Mouse (Mus musculus) frontal cortex, postnatal 25 days (tissue): ENCODE measurements around the gene Mturn.

Experiments
- DNase-seq, 2 experiments: peaks; one replicate each; pipeline ENCODE4 v3.0.0; 2022; ENCODE audit warnings: low spot score in 2 of 2

The Mturn gene

GRCm38 (mm10) chr6:54680891-54681745, at the start of gene Mturn:
TSS of gene Mturn (plus strand) at chr6:54681624.
- peak; percentile 90 to 96 for DNase-seq

DNA sequence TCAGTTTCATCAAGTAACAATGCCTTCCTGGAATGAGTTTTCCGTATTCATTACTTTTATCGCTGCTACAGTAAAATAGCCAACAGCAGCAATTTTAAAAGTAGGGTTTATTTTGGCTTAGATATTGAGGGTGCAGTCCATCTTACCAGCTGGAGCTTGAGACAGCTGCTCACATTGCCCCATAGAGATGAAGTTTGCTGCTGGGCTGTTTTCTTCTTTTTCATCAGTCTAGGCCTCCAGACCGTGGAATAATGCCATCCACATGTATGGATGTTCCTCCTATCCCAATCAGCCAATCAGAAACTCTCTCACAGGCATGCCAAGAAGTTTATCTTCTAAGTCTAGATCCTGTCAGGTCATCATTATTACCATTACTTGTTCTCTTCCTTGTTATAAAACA, 41.5 kb upstream of the Mturn start:
- no peak for DNase-seq

DNA sequence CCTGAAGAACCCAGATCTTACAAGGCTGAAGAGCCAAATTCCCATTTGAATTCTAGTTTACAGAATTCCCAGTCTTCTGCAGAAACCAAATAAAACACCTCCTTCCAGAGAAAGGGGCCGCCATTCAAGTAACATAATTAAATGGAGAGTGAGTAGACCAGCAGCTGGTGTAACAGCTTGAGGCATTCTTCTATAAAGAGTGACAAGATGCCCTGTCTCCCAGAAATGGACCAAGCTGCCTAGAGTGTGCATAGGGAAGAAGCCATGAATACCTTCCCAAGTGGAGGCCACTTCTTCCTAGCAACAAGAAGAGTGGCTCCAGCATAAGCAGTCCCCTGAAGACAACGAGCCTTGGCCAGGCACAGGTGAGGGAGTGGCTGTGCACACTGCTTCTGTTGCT, 39.5 kb upstream of the Mturn start:
- DNase-seq: no peak

GRCm38 (mm10) chr6:54643181-54643580, 38.2 kb upstream of the Mturn start:
- DNase-seq: no peak

DNA sequence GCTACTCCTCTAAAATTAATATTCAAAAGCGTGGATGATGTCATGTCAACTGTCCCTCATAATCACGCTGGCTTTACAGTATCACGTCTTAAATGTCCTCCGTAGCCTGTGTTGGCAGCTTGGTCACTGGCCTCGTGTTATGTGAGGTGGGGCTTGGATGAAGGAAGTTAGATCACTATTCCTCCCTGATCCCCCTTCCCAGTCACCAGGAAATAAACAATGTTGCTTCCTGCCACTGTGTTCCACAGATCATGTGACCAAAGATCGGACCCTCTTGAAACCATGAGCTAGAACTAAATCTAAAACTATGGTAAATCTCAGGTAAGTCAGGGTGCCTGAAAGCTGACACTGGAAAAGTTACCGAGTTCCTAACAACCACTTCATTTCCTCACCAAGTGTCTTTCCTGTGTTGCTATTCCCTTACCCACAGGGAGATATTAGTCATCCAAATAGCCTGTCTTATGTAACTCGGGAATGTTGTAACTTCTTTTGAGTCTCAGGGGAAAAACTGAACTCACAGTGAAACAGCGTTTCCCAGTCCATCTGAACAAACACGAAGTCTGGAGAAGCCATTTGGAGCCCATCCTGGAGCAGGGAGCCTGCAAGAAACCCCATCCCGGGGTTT, 25.8 kb upstream of the Mturn start:
- no peak for DNase-seq

- DNase-seq: no peak
Observed at GRCm38 (mm10) chr6:54657861-54658260, 23.6 kb upstream of the Mturn start.

- no peak for DNase-seq
Observed at GRCm38 (mm10) chr6:54669868-54670267, 11.6 kb upstream of the Mturn start.

DNA sequence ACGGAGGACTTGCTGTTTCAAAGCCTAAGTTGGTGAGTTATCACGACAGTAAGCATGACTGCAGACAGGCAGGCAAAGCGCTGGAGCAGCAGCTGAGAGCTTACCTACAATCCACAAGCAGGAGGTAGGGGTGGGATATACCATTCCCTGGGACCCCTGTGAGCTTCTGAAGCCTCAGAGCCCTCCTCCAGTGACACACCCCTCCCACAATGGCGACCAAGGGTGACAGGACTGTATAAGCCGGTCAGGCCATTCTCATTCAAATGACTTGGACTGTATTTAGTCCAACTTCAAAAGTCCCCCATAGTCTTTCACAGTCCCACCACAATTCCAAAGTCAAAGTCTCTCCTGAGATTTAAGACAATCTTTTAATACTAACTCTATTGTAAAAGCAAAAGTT, 8.5 kb upstream of the Mturn start:
- DNase-seq: no peak

GRCm38 (mm10) chr6:54679686-54680085, 1.7 kb upstream of the Mturn start:
- no peak for DNase-seq

GRCm38 (mm10) chr6:54681746-54682428, 463 bp downstream of the Mturn start:
- no peak for DNase-seq

- no peak for DNase-seq
Observed at GRCm38 (mm10) chr6:54684085-54684484, 2.7 kb downstream of the Mturn start.

- DNase-seq: no peak
Observed at GRCm38 (mm10) chr6:54685103-54685502, 3.7 kb downstream of the Mturn start.

DNA sequence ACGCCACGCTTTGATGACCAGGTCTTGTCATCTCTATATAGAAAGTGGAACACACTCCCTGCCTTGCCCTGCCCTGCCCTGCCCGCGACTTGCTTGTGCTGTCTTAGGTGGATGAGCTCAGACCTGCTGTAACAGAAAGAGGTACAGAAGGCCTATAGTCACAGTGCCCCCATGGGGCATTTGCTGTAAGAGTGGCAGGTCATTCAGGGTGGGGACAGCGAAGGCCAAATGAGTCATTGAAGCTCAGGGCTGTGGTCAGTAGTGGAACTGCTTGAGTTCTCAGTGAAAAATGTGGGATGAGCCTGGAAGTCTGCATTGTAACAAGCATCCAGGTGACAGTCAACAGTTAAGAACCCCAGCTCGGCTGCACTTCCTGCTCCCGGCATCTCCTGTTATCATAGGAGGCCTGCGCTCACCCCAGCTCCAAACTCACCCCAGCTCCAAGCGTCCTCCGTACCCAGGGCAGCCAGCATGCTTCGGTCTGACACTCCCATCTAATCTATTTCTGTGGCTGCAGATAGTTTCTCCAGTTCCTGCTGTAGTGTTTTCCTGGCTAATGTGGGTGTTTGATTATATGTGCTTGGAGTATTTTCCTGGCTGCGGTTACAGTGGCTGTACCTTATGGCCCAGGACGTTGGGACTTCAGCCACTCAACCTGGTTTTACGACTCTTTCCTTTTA, 4.4 kb downstream of the Mturn start:
- no peak for DNase-seq

DNA sequence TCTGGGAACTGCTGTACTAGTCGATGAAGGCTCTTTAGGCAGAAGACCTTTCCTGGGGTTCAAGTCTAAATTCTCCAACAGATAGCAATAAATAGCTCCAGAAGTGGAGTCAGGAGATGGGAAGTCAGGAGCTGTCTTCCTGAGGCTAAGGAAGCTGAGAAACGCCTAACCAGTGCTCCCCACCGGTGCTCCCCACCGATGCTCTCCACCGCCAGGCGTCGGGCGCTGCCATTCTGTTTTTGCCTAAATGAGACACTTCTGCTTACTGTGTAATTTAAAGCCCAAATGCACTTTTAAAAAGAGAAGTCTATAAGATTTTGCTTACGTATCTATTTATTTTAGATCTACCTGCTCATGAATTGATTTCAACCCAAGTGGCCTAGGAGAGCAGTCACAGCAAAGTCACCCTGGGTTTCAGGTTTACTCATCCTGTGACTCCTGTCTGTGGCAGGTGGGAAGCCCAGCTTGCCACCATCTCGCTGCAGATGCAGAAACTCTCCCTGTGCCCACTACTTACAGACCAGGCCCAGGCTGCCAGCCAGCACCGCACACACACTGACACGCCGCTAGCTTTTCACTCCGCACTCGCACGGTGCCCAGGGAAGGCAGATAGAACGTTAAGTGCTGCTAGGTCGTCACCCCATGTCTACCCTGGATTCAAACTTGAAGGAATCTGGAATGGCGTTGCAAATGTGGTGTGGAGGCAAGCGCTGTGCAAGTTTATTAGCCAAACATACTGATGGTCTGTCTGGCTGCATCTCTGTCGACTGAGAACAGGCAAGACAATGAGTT, 5.7 kb downstream of the Mturn start:
- no peak for DNase-seq

- DNase-seq: no peak
Observed at GRCm38 (mm10) chr6:54688467-54689323, 7.3 kb downstream of the Mturn start.

GRCm38 (mm10) chr6:54689686-54690085, 8.3 kb downstream of the Mturn start:
- no peak for DNase-seq

GRCm38 (mm10) chr6:54690838-54691237, 9.4 kb downstream of the Mturn start:
- no peak for DNase-seq

- no peak for DNase-seq
Observed at GRCm38 (mm10) chr6:54691368-54692116, 10.1 kb downstream of the Mturn start.

GRCm38 (mm10) chr6:54692201-54692600, 10.8 kb downstream of the Mturn start:
- no peak for DNase-seq

- no peak for DNase-seq
Observed at GRCm38 (mm10) chr6:54693286-54693685, 11.9 kb downstream of the Mturn start.
